34 mouse cellular contexts compared by ENCODE assay signal in genomic region chr10:89008303-89008702, GRCm38 (mm10).
"Had no signal": no experiment of that assay in that cellular context is flagged by ENCODE, and none has a peak within 500 bp of the region (broad histone marks: within the 10 kb centered on the region; RNA-seq: fewer than 3 reads in every experiment).

No protein-coding gene starts in this region.

- H3K4me1 ChIP-seq: heart, embryonic 12.5 days; heart, embryonic 13.5 days; heart, embryonic 15.5 days; hindbrain, embryonic 10.5 days; hindbrain, embryonic 12.5 days; hindbrain, embryonic 13.5 days; hindbrain, embryonic 15.5 days; intestine, embryonic 15.5 days; kidney, embryonic 15.5 days had no signal

- H3K4me2 ChIP-seq: heart, embryonic 12.5 days; heart, embryonic 13.5 days; heart, embryonic 15.5 days; hindbrain, embryonic 12.5 days; hindbrain, embryonic 13.5 days; hindbrain, embryonic 14.5 days; hindbrain, embryonic 15.5 days; intestine, embryonic 15.5 days; kidney, embryonic 15.5 days had no signal

- H3K9me3 ChIP-seq: heart, embryonic 12.5 days; heart, embryonic 13.5 days; heart, embryonic 15.5 days; hindbrain, embryonic 10.5 days; hindbrain, embryonic 12.5 days; hindbrain, embryonic 13.5 days; hindbrain, embryonic 15.5 days; intestine, embryonic 15.5 days; kidney, embryonic 15.5 days had no signal

- H3K27me3 ChIP-seq: heart, embryonic 12.5 days; heart, embryonic 13.5 days; heart, embryonic 15.5 days; hindbrain, embryonic 12.5 days; hindbrain, embryonic 13.5 days; hindbrain, embryonic 15.5 days; intestine, embryonic 15.5 days; kidney, embryonic 15.5 days had no signal

- H3K36me3 ChIP-seq: heart, embryonic 12.5 days; heart, embryonic 13.5 days; heart, embryonic 15.5 days; hindbrain, embryonic 10.5 days; hindbrain, embryonic 12.5 days; hindbrain, embryonic 13.5 days; hindbrain, embryonic 15.5 days; intestine, embryonic 15.5 days; kidney, embryonic 15.5 days had no signal

- H3K9ac ChIP-seq: heart, embryonic 12.5 days; heart, embryonic 13.5 days; heart, embryonic 15.5 days; hindbrain, embryonic 12.5 days; hindbrain, embryonic 13.5 days; hindbrain, embryonic 14.5 days; hindbrain, embryonic 15.5 days; intestine, embryonic 15.5 days; kidney, embryonic 15.5 days had no signal

- DNase-seq: heart, postnatal 10 days; heart, postnatal 14 days; heart, postnatal 36 days; heart, postnatal 4 days; kidney, adult 11 months; kidney, adult 18-20 months; kidney, adult 2 months; kidney, adult 8-10 months; kidney, adult 9 months; kidney, postnatal 10 days; kidney, postnatal 14 days; kidney, postnatal 25 days; kidney, postnatal 36 days; kidney, postnatal 4 days; layer of hippocampus, adult 9-11 months; layer of hippocampus, postnatal 36 days had no signal

- H3K27ac ChIP-seq: heart, embryonic 13.5 days; heart, embryonic 15.5 days; hindbrain, embryonic 10.5 days; hindbrain, embryonic 12.5 days; hindbrain, embryonic 13.5 days; hindbrain, embryonic 14.5 days; hindbrain, embryonic 15.5 days; hindbrain, postnatal 0 days; intestine, embryonic 15.5 days; kidney, embryonic 15.5 days; kidney, postnatal 0 days; layer of hippocampus, adult 2 months; left cerebral cortex, adult 2 months had no signal

- ATAC-seq: hindbrain, embryonic 16.5 days; hindbrain, postnatal 0 days; inflammation-experienced regulatory T-cells, adult 6 months; intestine, embryonic 15.5 days; intestine, embryonic 16.5 days; intestine, postnatal 0 days had no signal

- H3K4me3 ChIP-seq: heart, embryonic 12.5 days; heart, embryonic 13.5 days; heart, embryonic 15.5 days; hindbrain, embryonic 10.5 days; hindbrain, embryonic 12.5 days; hindbrain, embryonic 13.5 days; hindbrain, embryonic 15.5 days; intestine, embryonic 15.5 days; kidney, embryonic 15.5 days; layer of hippocampus, adult 2 months; left cerebral cortex, adult 2 months had no signal
